Mouse (Mus musculus) left cerebral cortex, postnatal 10 days (tissue): ENCODE data around the gene Etv5. TPM values are rescaled to one million over a fixed set of nuclear protein-coding genes. Genes with fewer than 3 reads are reported as not detected.

ENCODE experiments used
- DNase-seq, 2 experiments: peaks; one replicate each; pipeline ENCODE4 v3.0.0; 2021 to 2022; ENCODE audit warnings: low spot score in 2 of 2, mixed read lengths in 1 of 2; ENCODE audit errors: extremely low spot score in 1 of 2
- intact Hi-C: fragments of 180-260 bp; cut with DNase I; formaldehyde crosslinking; loops from one replicate; pipeline ENCODE4 v1.15.1; 2025
- total RNA-seq, 2 experiments: library from RNA; stranded (reverse); gene quantifications; 2 replicates each; pipeline ENCODE4 v1.2.3; 2021

The Etv5 gene
- 10 to 100 TPM; 39.1 to 39.3 TPM for total RNA-seq

- DNase-seq, result peak; percentile 100
- intact Hi-C loops, result loop anchor here (2.0 to 5.0 kb wide), 2 partner anchors 109 to 127 kb away; no protein-coding TSS in a partner anchor
These were observed at the start of gene Etv5 for GRCm38 (mm10) chr16:22439499-22440177. TSS of gene Etv5 (minus strand) at chr16:22439719.

- intact Hi-C loops, result no loop called here
- DNase-seq, result no peak
These were observed 44.4 kb upstream of the Etv5 start for GRCm38 (mm10) chr16:22483900-22484299.

- intact Hi-C loops, result no loop called here
- DNase-seq, result no peak
These were observed 39.8 kb upstream of the Etv5 start for GRCm38 (mm10) chr16:22479322-22479721.

GRCm38 (mm10) chr16:22471728-22472127 is 32.2 kb upstream of the Etv5 start:
- DNase-seq, result no peak
- intact Hi-C loops, result no loop called here

- intact Hi-C loops, result no loop called here
- DNase-seq, result no peak
These were observed 29.9 kb upstream of the Etv5 start for GRCm38 (mm10) chr16:22469385-22469784.

- DNase-seq, result no peak
- intact Hi-C loops, result no loop called here
These were observed 27.6 kb upstream of the Etv5 start for GRCm38 (mm10) chr16:22467111-22467510.

GRCm38 (mm10) chr16:22466381-22466780 is 26.9 kb upstream of the Etv5 start:
- intact Hi-C loops, result no loop called here
- no peak for DNase-seq

- no peak for DNase-seq
- intact Hi-C loops, result no loop called here
These were observed 22.7 kb upstream of the Etv5 start for GRCm38 (mm10) chr16:22462220-22462619.

- intact Hi-C loops, result no loop called here
- DNase-seq, result no peak
These were observed 22.2 kb upstream of the Etv5 start for GRCm38 (mm10) chr16:22461728-22462127.

- intact Hi-C loops, result no loop called here
- no peak for DNase-seq
These were observed 21.4 kb upstream of the Etv5 start for GRCm38 (mm10) chr16:22460960-22461359.

- intact Hi-C loops, result no loop called here
- DNase-seq, result no peak
These were observed 12.6 kb upstream of the Etv5 start for GRCm38 (mm10) chr16:22452082-22452481.

GRCm38 (mm10) chr16:22448093-22448492 is 8.6 kb upstream of the Etv5 start:
- no peak for DNase-seq
- intact Hi-C loops, result no loop called here

- DNase-seq, result peak in 1 of 2 experiments; percentile 47
- intact Hi-C loops, result no loop called here
These were observed 5.3 kb upstream of the Etv5 start for GRCm38 (mm10) chr16:22444786-22445185.

GRCm38 (mm10) chr16:22442202-22442601 is 2.7 kb upstream of the Etv5 start:
- intact Hi-C loops, result no loop called here
- DNase-seq, result no peak

- intact Hi-C loops, result no loop called here
- no peak for DNase-seq
These were observed 1.8 kb upstream of the Etv5 start for GRCm38 (mm10) chr16:22441317-22441716.

GRCm38 (mm10) chr16:22440269-22440668 is 750 bp upstream of the Etv5 start:
- peak; percentile 66 to 69 for DNase-seq
- intact Hi-C loops, result no loop called here

GRCm38 (mm10) chr16:22438441-22439373 is 812 bp downstream of the Etv5 start:
- peak; percentile 79 to 91 for DNase-seq
- intact Hi-C loops, result loop anchor here (2.0 to 5.0 kb wide), 2 partner anchors 110 to 126 kb away; no protein-coding TSS in a partner anchor

- intact Hi-C loops, result loop anchor here (5.0 kb wide), 1 partner anchor 124 kb away; no protein-coding TSS in a partner anchor
- DNase-seq, result no peak
These were observed 3.4 kb downstream of the Etv5 start for GRCm38 (mm10) chr16:22436106-22436505.

- intact Hi-C loops, result no loop called here
- DNase-seq, result no peak
These were observed 5.0 kb downstream of the Etv5 start for GRCm38 (mm10) chr16:22434530-22434929.

GRCm38 (mm10) chr16:22433944-22434343 is 5.6 kb downstream of the Etv5 start:
- no peak for DNase-seq
- intact Hi-C loops, result no loop called here
